Mouse (Mus musculus) urinary bladder, postnatal 36 days (tissue): Measurements from ENCODE around the gene Ubqln4.
A peak's percentile ranks its signal among the peaks of the same experiment; 100 is the strongest.

Experiments used
- DNase-seq, 2 experiments: peaks; one replicate each; pipeline ENCODE4 v3.0.0; 2022; ENCODE audit warnings: low spot score in 2 of 2, mixed read lengths in 1 of 2

Gene Ubqln4

GRCm38 (mm10) chr3:88541622-88542401 lies 11.7 kb upstream of the Ubqln4 start:
- DNase-seq: no peak

GRCm38 (mm10) chr3:88542486-88542885 lies 11.1 kb upstream of the Ubqln4 start:
- no peak for DNase-seq

- DNase-seq: no peak
Measured at GRCm38 (mm10) chr3:88543174-88543573, 10.4 kb upstream of the Ubqln4 start.

- no peak for DNase-seq
Measured at GRCm38 (mm10) chr3:88543651-88544410, 9.7 kb upstream of the Ubqln4 start.

GRCm38 (mm10) chr3:88544514-88544913 lies 9.0 kb upstream of the Ubqln4 start:
- DNase-seq: no peak

GRCm38 (mm10) chr3:88544955-88545591 lies 8.5 kb upstream of the Ubqln4 start:
- no peak for DNase-seq

GRCm38 (mm10) chr3:88546674-88547418 lies 6.7 kb upstream of the Ubqln4 start:
- DNase-seq: no peak

- peak; percentile 70 to 78 for DNase-seq
Measured at GRCm38 (mm10) chr3:88548180-88548917, 5.2 kb upstream of the Ubqln4 start, which contains the start of gene Rab25. Rab25 (minus strand) TSS chr3:88548300.

GRCm38 (mm10) chr3:88551586-88551985 lies 2.0 kb upstream of the Ubqln4 start:
- DNase-seq: no peak

GRCm38 (mm10) chr3:88552082-88552645 lies 1.4 kb upstream of the Ubqln4 start:
- DNase-seq: no peak

GRCm38 (mm10) chr3:88552676-88553524 lies 658 bp upstream of the Ubqln4 start, which contains the start of gene Lamtor2:
Lamtor2 (minus strand) TSS chr3:88553074.
- DNase-seq: peak; percentile 97 to 98

GRCm38 (mm10) chr3:88553880-88554586 lies 475 bp downstream of the Ubqln4 start:
- DNase-seq: peak in 1 of 2 experiments; percentile 35

GRCm38 (mm10) chr3:88555069-88555605 lies 1.6 kb downstream of the Ubqln4 start:
- DNase-seq: no peak

- DNase-seq: no peak
Measured at GRCm38 (mm10) chr3:88555731-88556130, 2.2 kb downstream of the Ubqln4 start.

- DNase-seq: no peak
Measured at GRCm38 (mm10) chr3:88556616-88557015, 3.1 kb downstream of the Ubqln4 start.

GRCm38 (mm10) chr3:88559596-88559995 lies 6.0 kb downstream of the Ubqln4 start:
- DNase-seq: no peak

- no peak for DNase-seq
Measured at GRCm38 (mm10) chr3:88561989-88562388, 8.4 kb downstream of the Ubqln4 start.

GRCm38 (mm10) chr3:88563442-88563841 lies 9.9 kb downstream of the Ubqln4 start:
- DNase-seq: no peak

- DNase-seq: no peak
Measured at GRCm38 (mm10) chr3:88563966-88564365, 10.4 kb downstream of the Ubqln4 start.
